Mouse (Mus musculus): ENCODE results near the gene Tnfsf4. TPM values are rescaled to one million over a fixed set of nuclear protein-coding genes. Genes with fewer than 3 reads are reported as not detected.

Tnfsf4 gene
- total RNA-seq, 2 experiments from 2014 or later: not detected

GRCm38 (mm10) chr1:161451683-161452245 is 56.6 kb downstream of the Tnfsf4 start:
- DNase-seq (ENCODE audit: low spot score in 2 of 2): no peak

DNA sequence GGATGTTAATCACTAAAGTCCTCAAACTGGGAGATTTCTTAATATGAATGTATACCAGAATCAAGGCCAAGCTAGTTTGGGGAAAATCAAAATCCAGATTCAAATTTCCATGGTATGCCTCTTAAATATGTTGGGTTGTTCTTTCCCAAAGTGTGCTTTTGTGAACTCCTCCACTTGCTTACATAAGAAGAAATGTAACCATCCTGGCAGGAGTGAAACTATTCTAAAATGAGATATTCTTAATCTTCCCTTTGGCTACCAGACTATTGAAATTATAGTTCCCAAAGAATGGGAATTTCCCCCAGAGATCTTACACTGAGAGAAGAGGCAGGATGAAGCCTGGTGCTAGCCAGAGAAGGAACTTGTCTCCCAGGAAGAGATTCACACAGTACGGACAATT is 57.0 kb downstream of the Tnfsf4 start:
- DNase-seq (ENCODE audit: low spot score in 2 of 2): no peak

DNA sequence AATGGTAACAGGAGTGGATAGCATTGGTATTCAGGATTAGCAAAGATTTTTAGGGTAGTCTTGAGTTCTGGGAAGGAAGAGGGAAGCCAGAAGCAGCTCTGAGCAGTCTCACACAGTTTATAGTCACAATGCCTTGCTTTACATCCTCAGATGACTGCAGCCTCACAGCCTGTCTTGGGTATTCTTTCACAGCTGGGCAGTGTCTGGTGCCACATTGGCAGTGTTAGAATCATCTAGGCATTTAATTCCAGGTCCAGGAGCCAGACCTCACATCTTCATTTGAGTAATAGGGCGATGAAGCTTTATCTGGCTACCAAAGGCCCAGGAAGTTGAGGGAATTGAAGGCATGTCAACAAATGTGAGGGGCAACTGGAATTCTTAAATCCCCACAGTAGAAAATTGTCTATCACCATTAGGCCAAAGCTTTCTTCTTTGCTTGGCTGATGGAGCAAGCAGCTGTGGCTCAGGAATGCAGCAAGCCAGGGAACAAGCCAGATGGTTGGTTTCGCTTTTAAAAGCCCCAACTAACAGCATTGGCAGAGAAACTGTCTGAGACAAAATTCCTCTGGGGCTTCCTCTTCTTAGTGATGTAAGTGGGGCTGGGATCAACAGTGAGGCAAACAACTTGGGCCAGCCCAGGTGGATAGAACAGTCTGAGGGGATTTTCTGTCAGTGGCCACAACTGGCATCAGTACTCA is 68.3 kb downstream of the Tnfsf4 start:
- peak in 1 of 2 experiments; percentile 51 for DNase-seq (ENCODE audit: low spot score in 2 of 2)

Other genes with a start within 250 kb of the Tnfsf4 start
- not detected for gene Tex50, start 236.1 kb upstream of the Tnfsf4 start, total RNA-seq (2021)
- 10 to 100 TPM; 75.6 to 81.5 TPM for gene Prdx6, start 144.2 kb upstream of the Tnfsf4 start, total RNA-seq (2021)
- gene Tnfsf18, start 99.2 kb downstream of the Tnfsf4 start, total RNA-seq (2021): not detected